Mouse (Mus musculus) midbrain, embryonic 13.5 days (tissue): ENCODE data around the gene Auts2. TPM values are rescaled to one million over a fixed set of nuclear protein-coding genes. Genes with fewer than 3 reads are reported as not detected.

Source experiments
- ATAC-seq: fragments of 200-750 bp; cut with Nextera tagmentation; 2 replicates; pipeline ENCODE4 v1.8.0; 2017; ENCODE audit warnings: mild to moderate bottlenecking, moderate TSS enrichment, moderate library complexity
- H3K27ac ChIP-seq: fragments of 300-500 bp; sonication (generic); 2 replicates; pipeline ENCODE4 v1.5.1; 2015; ENCODE audit warnings: inconsistent platforms, mild to moderate bottlenecking, moderate library complexity
- H3K27me3 ChIP-seq: fragments of 300-500 bp; sonication (generic); 2 replicates; pipeline ENCODE4 v1.6.1; 2015; ENCODE audit warnings: mild to moderate bottlenecking, inconsistent platforms
- H3K36me3 ChIP-seq: fragments of 300-500 bp; sonication (generic); 2 replicates; pipeline ENCODE4 v1.6.1; 2015; ENCODE audit warnings: mild to moderate bottlenecking, inconsistent platforms
- H3K4me1 ChIP-seq: fragments of 300-500 bp; sonication (generic); replicated peaks from 2 replicates; pipeline ENCODE4 v1.6.1; 2015; ENCODE audit warnings: inconsistent platforms
- H3K4me2 ChIP-seq: fragments of 300-500 bp; sonication (generic); replicated peaks from 2 replicates; pipeline ENCODE4 v1.6.1; 2015; ENCODE audit warnings: moderate library complexity, mild to moderate bottlenecking, inconsistent platforms
- H3K4me3 ChIP-seq: fragments of 300-500 bp; sonication (generic); replicated peaks from 2 replicates; pipeline ENCODE4 v1.5.1; 2015; ENCODE audit warnings: mild to moderate bottlenecking, inconsistent platforms
- H3K9ac ChIP-seq: fragments of 300-500 bp; sonication (generic); replicated peaks from 2 replicates; pipeline ENCODE4 v1.6.1; 2015; ENCODE audit warnings: mild to moderate bottlenecking, inconsistent platforms
- H3K9me3 ChIP-seq: fragments of 300-500 bp; sonication (generic); 2 replicates; pipeline ENCODE4 v1.6.1; 2016; ENCODE audit warnings: mild to moderate bottlenecking, inconsistent platforms
- WGBS: fragments of 180-500 bp; shearing (Covaris S2); methylation state at CpG from one replicate; pipeline ENCODE4 v1.1.7; 2015; 5-methylcytosine and 5-hydroxymethylcytosine counted together
- polyA plus RNA-seq: library from polyadenylated mRNA; unstranded; fragments of >200 nt; fragmentation: Nextera tagmentation; extraction: Ambion mirVana; gene quantifications from 2 replicates; pipeline ENCODE4 v1.2.1, GENCODE M21; 2015

The Auts2 gene
- polyA plus RNA-seq, 1 experiment from 2014 or later: 76.2 TPM

- peaks cover 31% of the 10 kb centered on the region for H3K4me1 ChIP-seq
- no peaks in the 10 kb centered on the region for H3K9me3 ChIP-seq
- no peaks in the 10 kb centered on the region for H3K27me3 ChIP-seq
- no peak overlapping the region for H3K27ac ChIP-seq
- H3K9ac ChIP-seq: no peak overlapping the region
- H3K36me3 ChIP-seq: no peaks in the 10 kb centered on the region
- no peak overlapping the region for H3K4me2 ChIP-seq
- no peak overlapping the region for H3K4me3 ChIP-seq
- no peak for ATAC-seq
- WGBS: 92% methylated on average over 9 of the region's 9 CpGs
These were observed 361.1 kb downstream of the Auts2 start for GRCm38 (mm10) chr5:132182077-132182476.

GRCm38 (mm10) chr5:132170010-132170409 lies 373.1 kb downstream of the Auts2 start:
- H3K4me2 ChIP-seq: no peak overlapping the region
- peak overlapping the region; percentile 49 for H3K27ac ChIP-seq
- H3K4me3 ChIP-seq: no peak overlapping the region
- no peak overlapping the region for H3K9ac ChIP-seq
- H3K9me3 ChIP-seq: no peaks in the 10 kb centered on the region
- H3K36me3 ChIP-seq: no peaks in the 10 kb centered on the region
- peak; percentile 30; the same call in 1 of the 2 replicates for ATAC-seq
- no peaks in the 10 kb centered on the region for H3K27me3 ChIP-seq
- H3K4me1 ChIP-seq: peaks cover 29% of the 10 kb centered on the region
- WGBS: 56% methylated on average over 8 of the region's 8 CpGs

- H3K4me3 ChIP-seq: no peak overlapping the region
- WGBS: 90% methylated on average over 5 of the region's 5 CpGs
- H3K4me1 ChIP-seq: peaks cover 29% of the 10 kb centered on the region
- H3K36me3 ChIP-seq: no peaks in the 10 kb centered on the region
- H3K27me3 ChIP-seq: no peaks in the 10 kb centered on the region
- no peak for ATAC-seq
- H3K9me3 ChIP-seq: no peaks in the 10 kb centered on the region
- H3K4me2 ChIP-seq: no peak overlapping the region
- H3K27ac ChIP-seq: no peak overlapping the region
- no peak overlapping the region for H3K9ac ChIP-seq
These were observed 374.3 kb downstream of the Auts2 start for GRCm38 (mm10) chr5:132168805-132169204.

GRCm38 (mm10) chr5:132168224-132168623 lies 374.9 kb downstream of the Auts2 start:
- H3K9me3 ChIP-seq: no peaks in the 10 kb centered on the region
- WGBS: 95% methylated on average over 5 of the region's 5 CpGs
- no peak overlapping the region for H3K4me2 ChIP-seq
- no peaks in the 10 kb centered on the region for H3K36me3 ChIP-seq
- peaks cover 29% of the 10 kb centered on the region for H3K4me1 ChIP-seq
- ATAC-seq: no peak
- no peak overlapping the region for H3K27ac ChIP-seq
- H3K27me3 ChIP-seq: no peaks in the 10 kb centered on the region
- no peak overlapping the region for H3K4me3 ChIP-seq
- no peak overlapping the region for H3K9ac ChIP-seq

GRCm38 (mm10) chr5:132166559-132166958 lies 376.6 kb downstream of the Auts2 start:
- Histone ChIP-seq H3K27me3 (no peaks in the 10 kb centered on the region), H3K9me3 (no peaks in the 10 kb centered on the region), H3K9ac (no peak overlapping the region), H3K36me3 (no peaks in the 10 kb centered on the region), H3K4me2 (no peak overlapping the region), H3K27ac (no peak overlapping the region), H3K4me3 (no peak overlapping the region), H3K4me1 (peaks cover 39% of the 10 kb centered on the region)
- no peak for ATAC-seq
- WGBS: 82% methylated on average over 3 of the region's 3 CpGs

GRCm38 (mm10) chr5:132163960-132164359 lies 379.2 kb downstream of the Auts2 start:
- WGBS: 84% methylated on average over 10 of the region's 10 CpGs
- H3K36me3 ChIP-seq: no peaks in the 10 kb centered on the region
- H3K4me1 ChIP-seq: peaks cover 31% of the 10 kb centered on the region
- H3K4me2 ChIP-seq: no peak overlapping the region
- no peak overlapping the region for H3K4me3 ChIP-seq
- ATAC-seq: no peak
- H3K27ac ChIP-seq: no peak overlapping the region
- H3K9ac ChIP-seq: no peak overlapping the region
- no peaks in the 10 kb centered on the region for H3K9me3 ChIP-seq
- H3K27me3 ChIP-seq: no peaks in the 10 kb centered on the region

GRCm38 (mm10) chr5:132162206-132162533 lies 381.0 kb downstream of the Auts2 start:
- no peaks in the 10 kb centered on the region for H3K36me3 ChIP-seq
- no peak overlapping the region for H3K9ac ChIP-seq
- peaks cover 29% of the 10 kb centered on the region for H3K4me1 ChIP-seq
- no peaks in the 10 kb centered on the region for H3K27me3 ChIP-seq
- no peak overlapping the region for H3K4me3 ChIP-seq
- no peak overlapping the region for H3K27ac ChIP-seq
- 33% methylated on average over 4 of the region's 4 CpGs for WGBS
- ATAC-seq: no peak
- no peaks in the 10 kb centered on the region for H3K9me3 ChIP-seq
- no peak overlapping the region for H3K4me2 ChIP-seq

GRCm38 (mm10) chr5:132161338-132162205 lies 381.6 kb downstream of the Auts2 start:
- H3K36me3 ChIP-seq: no peaks in the 10 kb centered on the region
- H3K27me3 ChIP-seq: no peaks in the 10 kb centered on the region
- H3K4me1 ChIP-seq: peaks cover 29% of the 10 kb centered on the region
- H3K9ac ChIP-seq: no peak overlapping the region
- no peak overlapping the region for H3K4me3 ChIP-seq
- H3K27ac ChIP-seq: peak overlapping the region; percentile 64
- no peaks in the 10 kb centered on the region for H3K9me3 ChIP-seq
- 49% methylated on average over 9 of the region's 9 CpGs for WGBS
- ATAC-seq: no peak
- H3K4me2 ChIP-seq: no peak overlapping the region

- 94% methylated on average over 4 of the region's 4 CpGs for WGBS
- no peak overlapping the region for H3K9ac ChIP-seq
- no peak overlapping the region for H3K27ac ChIP-seq
- H3K9me3 ChIP-seq: no peaks in the 10 kb centered on the region
- H3K4me1 ChIP-seq: peaks cover 8% of the 10 kb centered on the region
- H3K36me3 ChIP-seq: no peaks in the 10 kb centered on the region
- H3K27me3 ChIP-seq: no peaks in the 10 kb centered on the region
- no peak overlapping the region for H3K4me2 ChIP-seq
- no peak for ATAC-seq
- H3K4me3 ChIP-seq: no peak overlapping the region
These were observed 399.0 kb downstream of the Auts2 start for GRCm38 (mm10) chr5:132144181-132144580.

GRCm38 (mm10) chr5:132140816-132141215 lies 402.3 kb downstream of the Auts2 start:
- no peaks in the 10 kb centered on the region for H3K36me3 ChIP-seq
- H3K27me3 ChIP-seq: no peaks in the 10 kb centered on the region
- 74% methylated on average over 4 of the region's 4 CpGs for WGBS
- no peak for ATAC-seq
- H3K9ac ChIP-seq: no peak overlapping the region
- H3K4me2 ChIP-seq: no peak overlapping the region
- H3K9me3 ChIP-seq: no peaks in the 10 kb centered on the region
- no peak overlapping the region for H3K4me3 ChIP-seq
- peaks cover 7% of the 10 kb centered on the region; the same call in 1 of the 2 replicates for H3K4me1 ChIP-seq
- no peak overlapping the region for H3K27ac ChIP-seq

GRCm38 (mm10) chr5:132135941-132136663 lies 407.0 kb downstream of the Auts2 start:
- Histone ChIP-seq H3K9ac (no peak overlapping the region), H3K9me3 (no peaks in the 10 kb centered on the region), H3K4me1 (peaks cover 7% of the 10 kb centered on the region; the same call in 1 of the 2 replicates), H3K36me3 (no peaks in the 10 kb centered on the region), H3K4me2 (no peak overlapping the region), H3K27me3 (no peaks in the 10 kb centered on the region), H3K27ac (no peak overlapping the region), H3K4me3 (no peak overlapping the region)
- 0 out of 2 replicates have a peak, but pooled peaks have one; percentile 24 for ATAC-seq
- WGBS: 68% methylated on average over 7 of the region's 7 CpGs

GRCm38 (mm10) chr5:132131948-132132347 lies 411.2 kb downstream of the Auts2 start:
- H3K36me3 ChIP-seq: no peaks in the 10 kb centered on the region
- H3K27ac ChIP-seq: no peak overlapping the region
- H3K9ac ChIP-seq: no peak overlapping the region
- no peaks in the 10 kb centered on the region for H3K9me3 ChIP-seq
- H3K4me2 ChIP-seq: no peak overlapping the region
- WGBS: 100% methylated on average over 3 of the region's 3 CpGs
- H3K4me1 ChIP-seq: peaks cover 12% of the 10 kb centered on the region
- ATAC-seq: no peak
- H3K4me3 ChIP-seq: no peak overlapping the region
- H3K27me3 ChIP-seq: no peaks in the 10 kb centered on the region
